Mouse (Mus musculus): ENCODE measurements around the gene Myo6.

- TF ChIP-seq EP300 (IDR thresholded peaks at IDR 0.05; ENCODE audit: low read depth) = no peak
- no peak for TF ChIP-seq CTCF (IDR thresholded peaks at IDR 0.05; ENCODE audit: low read depth)
Observed at GRCm38 (mm10) chr9:80341756-80342155, 176.9 kb downstream of the Myo6 start.

All from liver, embryonic 14.5 days (tissue).